Mouse (Mus musculus): ENCODE results near the gene Adgrg7.

The Adgrg7 gene

DNA sequence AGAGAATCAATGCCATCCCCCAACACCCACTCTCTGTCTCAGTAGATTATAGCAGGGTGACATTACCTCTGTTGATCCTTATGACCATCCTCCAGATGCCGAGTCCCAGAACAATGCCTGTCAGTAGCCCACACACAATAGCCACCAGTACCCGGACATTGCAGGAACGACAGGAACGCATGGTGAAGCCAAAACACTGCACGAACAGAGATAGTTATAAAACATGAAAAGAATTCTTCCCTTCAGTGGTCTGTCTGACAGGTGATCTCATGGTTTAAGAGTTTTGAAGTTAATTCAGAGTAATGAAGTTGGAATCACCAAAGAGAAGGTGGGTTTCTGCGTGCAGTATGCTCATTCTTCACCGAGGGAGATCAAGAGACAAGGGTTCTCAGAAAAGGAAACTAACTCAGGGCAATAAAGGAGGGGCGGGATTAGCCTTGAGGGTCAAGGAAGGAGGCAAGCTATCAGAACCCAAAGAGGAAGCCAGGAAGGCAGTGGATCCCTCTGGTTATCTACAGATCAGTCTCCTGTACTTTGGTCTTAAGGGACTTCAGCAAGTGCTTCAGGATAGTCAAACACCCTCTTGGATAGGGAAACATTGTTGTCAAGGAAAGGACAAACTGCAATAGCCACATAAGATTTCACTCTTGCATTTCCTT lies at the start of gene Adgrg7:
Gene Adgrg7 (minus strand): TSS at position 375 of the 659 bp plus-strand sequence.
- in situ Hi-C loops (cut with MboI): no loop called here

DNA sequence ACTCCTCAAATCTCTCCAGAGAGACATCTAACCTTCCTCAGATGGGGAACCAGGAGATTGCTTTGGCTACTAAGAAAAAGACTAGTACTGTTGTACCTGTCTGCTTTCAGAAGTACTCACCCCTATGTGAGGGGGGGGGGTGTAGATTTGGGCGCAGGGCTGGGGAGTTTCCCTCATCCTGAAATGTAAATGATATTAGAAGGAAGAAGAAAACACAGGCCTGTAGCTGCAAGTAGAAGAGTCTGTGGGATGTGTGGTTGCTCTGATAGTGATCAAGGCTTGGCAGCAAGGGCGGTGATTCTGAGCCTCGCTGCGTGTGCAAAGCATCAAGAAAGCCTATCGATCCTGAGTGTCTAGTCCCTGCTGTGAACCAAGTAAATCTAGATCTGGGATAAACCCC lies 47.3 kb upstream of the Adgrg7 start:
- in situ Hi-C loops (cut with MboI): no loop called here

GRCm38 (mm10) chr16:56833312-56833711 lies 37.7 kb upstream of the Adgrg7 start:
- in situ Hi-C loops (cut with MboI): no loop called here

DNA sequence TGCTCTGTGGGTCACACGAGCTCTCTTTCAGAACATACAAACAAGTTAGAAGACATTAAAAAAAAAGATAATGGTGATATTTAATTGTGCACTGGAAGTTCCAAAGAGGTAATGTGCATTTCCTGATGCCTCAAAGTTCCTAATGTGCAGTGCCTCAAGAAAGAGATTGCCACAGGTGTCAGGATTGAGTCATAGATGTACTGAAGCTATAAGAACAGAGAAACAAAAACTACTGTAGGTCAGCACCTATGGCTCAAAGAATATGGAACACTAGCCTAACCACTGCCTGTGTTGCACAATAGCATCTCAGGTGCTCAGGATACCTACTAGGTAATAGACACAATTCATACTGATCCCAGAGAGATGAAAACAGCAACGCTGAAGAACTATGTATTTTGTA lies 36.3 kb upstream of the Adgrg7 start:
- in situ Hi-C loops (cut with MboI): no loop called here

GRCm38 (mm10) chr16:56801370-56802109 lies 5.9 kb upstream of the Adgrg7 start:
- in situ Hi-C loops (cut with MboI): no loop called here

DNA sequence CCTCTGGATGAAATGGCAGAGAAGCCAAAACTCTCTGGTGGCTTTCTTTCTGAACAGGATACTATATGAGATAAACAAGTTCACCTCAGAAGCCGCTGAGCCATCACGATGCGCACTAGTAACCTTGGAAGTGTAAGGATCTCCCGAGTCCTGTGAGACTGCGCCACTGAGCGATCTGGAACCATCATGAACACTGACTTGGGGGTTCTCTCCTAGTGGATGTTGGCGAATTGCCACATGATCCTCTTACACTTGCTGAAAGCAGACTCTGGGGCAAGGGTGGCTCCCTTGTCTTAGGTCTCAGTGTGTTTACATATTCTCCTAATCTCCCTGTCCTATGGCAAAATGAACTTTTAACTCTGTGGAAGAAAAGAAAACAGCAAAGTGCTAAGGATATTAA lies 5.3 kb upstream of the Adgrg7 start:
- in situ Hi-C loops (cut with MboI): no loop called here

DNA sequence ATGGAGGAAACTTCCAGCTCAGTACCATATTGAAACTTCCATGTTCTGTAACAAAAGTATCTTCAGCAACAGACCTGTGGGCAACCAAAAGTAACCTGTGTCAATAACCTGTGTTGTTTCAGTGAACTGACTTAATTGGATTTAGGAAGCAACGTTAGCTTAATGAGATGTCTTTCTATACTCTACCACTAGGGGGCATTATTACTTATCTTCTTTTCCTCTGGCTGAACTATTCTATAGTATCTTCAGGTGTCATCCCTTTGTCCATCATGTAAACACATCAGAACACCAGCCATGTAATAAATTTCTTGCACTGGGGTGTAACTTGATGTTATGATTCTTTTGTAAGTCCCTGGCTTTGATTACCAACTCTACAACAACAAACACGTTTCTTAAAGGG lies 4.8 kb upstream of the Adgrg7 start:
- in situ Hi-C loops (cut with MboI): no loop called here

DNA sequence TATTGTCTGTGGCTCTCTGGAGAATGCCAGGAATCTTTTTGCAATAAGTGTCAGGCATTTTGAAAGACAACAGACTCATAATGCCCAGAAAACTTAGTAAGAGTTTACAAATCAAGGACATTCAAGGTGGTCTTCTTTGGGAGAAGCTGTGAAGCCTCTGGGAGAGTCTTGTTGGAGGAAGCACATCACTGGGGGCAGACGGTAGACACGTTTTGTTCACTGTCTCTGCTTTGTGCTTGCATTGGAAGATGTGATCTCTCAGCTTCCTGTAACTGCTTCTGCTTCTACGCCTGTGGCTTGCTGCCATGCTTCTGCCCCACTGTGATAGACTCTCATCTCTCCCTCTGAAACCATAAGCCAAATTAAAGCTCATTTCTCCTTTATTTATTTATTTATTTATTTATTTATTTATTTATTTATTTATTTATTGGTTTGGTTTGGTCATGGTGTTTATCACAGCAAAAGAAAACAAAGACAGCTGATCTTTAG lies 3.9 kb upstream of the Adgrg7 start:
- in situ Hi-C loops (cut with MboI): no loop called here

- in situ Hi-C loops (cut with MboI): no loop called here
These were observed 3.2 kb upstream of the Adgrg7 start for GRCm38 (mm10) chr16:56798873-56799272.

DNA sequence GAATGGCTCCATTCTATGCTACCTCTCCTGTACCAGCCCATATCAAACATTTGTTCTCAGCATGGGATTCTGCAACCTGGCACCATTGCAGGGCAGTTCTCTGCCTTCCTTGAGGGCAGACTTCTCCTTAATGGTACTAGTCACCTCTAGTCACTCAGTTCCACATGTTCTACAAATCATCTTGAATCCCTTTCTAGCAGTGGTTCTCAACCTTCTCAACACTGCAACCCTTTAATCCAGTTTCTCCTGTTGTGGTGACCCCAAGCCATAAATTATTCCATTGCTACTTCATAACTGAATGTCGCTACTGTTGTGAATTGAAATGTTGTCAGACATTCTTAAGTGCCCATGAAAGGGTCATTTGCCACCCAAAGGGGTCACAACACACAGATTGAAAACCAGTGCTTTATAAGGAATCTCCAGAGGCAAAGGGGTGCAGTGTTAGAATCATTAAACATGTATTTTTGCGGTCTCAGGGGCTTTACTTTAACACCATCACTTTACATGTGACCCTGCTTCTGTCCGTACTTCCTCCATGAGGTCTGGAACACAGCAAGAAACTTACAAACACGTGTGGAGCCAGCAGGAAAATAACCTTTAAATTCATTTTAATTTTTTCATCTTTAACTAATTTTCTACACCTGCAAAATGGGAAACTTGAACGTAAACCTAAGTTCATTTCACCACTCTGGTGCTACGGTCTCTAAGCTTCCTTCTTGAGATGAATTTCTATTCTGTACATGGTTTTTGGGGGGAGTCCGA lies 1.1 kb downstream of the Adgrg7 start:
- in situ Hi-C loops (cut with MboI): no loop called here

DNA sequence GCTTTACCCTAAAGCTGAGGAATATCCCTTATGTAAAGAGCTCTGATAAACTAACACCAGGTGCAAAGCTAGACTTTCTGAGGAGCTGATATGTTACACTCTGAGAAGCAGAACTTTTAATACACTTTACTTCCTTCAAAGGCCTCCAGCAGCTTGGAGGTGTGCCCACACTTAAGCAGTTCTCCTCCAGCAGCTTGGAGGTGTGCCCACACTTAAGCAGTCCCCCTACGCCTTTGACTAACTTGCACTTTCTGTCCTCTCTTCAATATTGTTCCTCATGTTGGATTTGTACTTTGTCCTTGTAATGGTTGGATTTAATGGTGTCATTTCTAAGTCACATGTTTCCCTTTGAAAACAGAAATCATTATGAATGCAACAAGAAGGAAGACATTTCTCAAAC lies 1.9 kb downstream of the Adgrg7 start:
- in situ Hi-C loops (cut with MboI): no loop called here

DNA sequence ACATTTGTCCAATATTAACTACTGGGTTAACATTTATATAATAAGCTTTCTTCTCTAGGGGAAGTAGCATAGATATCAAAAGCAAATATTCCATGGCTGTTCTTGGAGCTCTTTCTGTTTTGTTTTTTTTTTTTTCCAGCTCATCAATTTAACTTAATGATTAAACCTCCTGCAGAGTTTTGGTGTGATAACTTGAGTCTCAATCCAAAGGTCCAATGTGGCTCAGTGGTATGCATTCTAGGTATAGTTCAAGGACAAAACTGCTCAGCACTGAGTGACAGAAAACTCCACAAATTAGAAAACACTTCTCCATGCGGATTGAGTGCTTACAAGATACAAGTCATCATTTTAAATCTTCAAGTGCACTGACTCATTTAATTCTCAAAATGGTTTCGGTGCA lies 9.7 kb downstream of the Adgrg7 start:
- in situ Hi-C loops (cut with MboI): no loop called here

DNA sequence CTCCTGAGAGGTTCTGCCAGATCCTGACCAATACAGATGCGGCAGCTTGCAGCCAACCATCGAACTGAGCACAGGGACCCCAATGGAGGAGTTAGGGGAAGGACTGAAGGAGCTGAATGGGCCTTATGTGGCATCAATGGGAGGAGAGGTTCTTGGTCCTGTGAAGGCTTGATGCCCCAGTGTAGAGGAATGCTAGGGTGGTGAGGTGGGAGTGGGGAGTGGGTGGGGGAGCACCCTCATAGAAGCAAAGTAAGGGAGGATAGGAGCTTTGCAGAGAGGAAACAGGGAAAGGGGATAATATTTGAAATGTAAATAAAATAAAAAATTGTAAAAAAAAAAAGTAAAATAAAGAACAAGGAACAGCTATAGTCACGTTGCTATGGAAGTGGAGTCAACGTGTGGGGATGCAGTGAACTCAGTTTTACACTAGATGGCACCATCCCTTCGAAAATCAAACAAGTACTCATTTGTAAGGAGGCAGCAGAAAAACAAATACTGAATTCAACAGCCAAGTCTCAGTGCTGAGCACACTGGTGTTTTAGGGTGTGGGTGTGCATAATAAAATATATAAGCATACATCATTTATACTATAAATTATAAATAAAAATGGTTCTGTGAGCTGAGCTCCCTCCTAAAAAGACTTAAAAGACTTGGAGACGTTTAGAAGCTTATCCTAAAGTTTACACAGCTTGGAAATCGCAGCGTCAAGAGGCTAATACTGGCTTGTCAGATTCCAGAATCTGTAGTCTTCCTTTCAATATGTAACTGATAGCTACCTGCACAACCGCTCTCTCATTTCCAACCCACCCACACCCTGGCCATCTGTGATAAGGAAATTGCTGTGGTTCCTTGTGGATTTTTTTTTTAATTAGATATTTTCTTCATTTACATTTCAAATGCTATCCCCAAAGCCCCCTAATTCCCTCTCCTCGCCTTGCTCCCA lies 24.2 kb downstream of the Adgrg7 start:
- in situ Hi-C loops (cut with MboI): no loop called here

GRCm38 (mm10) chr16:56729060-56729459 lies 66.6 kb downstream of the Adgrg7 start:
- in situ Hi-C loops (cut with MboI): no loop called here

DNA sequence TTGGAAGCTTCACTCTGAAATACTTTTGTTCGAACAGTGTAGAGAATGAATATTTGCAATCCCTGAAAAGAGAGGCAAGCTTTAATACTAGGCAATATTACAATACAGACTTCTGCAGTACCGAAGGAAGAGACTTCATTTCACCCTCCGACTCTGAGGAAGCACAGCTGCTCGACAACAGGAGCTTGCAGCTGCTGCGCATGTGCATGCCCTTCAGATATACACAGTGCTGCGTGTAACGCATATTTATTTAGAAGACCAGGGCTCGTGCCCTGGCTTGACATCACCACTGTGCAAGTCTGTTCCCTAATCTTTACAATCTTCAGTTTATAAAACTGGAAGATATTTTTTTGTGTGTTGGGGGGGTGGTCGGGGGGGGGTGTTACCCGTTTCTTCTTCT lies 70.7 kb downstream of the Adgrg7 start:
- in situ Hi-C loops (cut with MboI): loop anchor here (25.0 kb wide), 2 partner anchors 788 to 887 kb away; partner anchors contain the start of genes Cep97 and Cmss1

- in situ Hi-C loops (cut with MboI): loop anchor here (25.0 kb wide), 2 partner anchors 785 to 890 kb away; partner anchors contain the start of genes Cep97 and Cmss1
These were observed 73.3 kb downstream of the Adgrg7 start for GRCm38 (mm10) chr16:56722357-56722756.

GRCm38 (mm10) chr16:56719031-56719430 lies 76.6 kb downstream of the Adgrg7 start:
- in situ Hi-C loops (cut with MboI): loop anchor here (25.0 kb wide), 2 partner anchors 782 to 893 kb away; partner anchors contain the start of genes Cep97 and Cmss1

DNA sequence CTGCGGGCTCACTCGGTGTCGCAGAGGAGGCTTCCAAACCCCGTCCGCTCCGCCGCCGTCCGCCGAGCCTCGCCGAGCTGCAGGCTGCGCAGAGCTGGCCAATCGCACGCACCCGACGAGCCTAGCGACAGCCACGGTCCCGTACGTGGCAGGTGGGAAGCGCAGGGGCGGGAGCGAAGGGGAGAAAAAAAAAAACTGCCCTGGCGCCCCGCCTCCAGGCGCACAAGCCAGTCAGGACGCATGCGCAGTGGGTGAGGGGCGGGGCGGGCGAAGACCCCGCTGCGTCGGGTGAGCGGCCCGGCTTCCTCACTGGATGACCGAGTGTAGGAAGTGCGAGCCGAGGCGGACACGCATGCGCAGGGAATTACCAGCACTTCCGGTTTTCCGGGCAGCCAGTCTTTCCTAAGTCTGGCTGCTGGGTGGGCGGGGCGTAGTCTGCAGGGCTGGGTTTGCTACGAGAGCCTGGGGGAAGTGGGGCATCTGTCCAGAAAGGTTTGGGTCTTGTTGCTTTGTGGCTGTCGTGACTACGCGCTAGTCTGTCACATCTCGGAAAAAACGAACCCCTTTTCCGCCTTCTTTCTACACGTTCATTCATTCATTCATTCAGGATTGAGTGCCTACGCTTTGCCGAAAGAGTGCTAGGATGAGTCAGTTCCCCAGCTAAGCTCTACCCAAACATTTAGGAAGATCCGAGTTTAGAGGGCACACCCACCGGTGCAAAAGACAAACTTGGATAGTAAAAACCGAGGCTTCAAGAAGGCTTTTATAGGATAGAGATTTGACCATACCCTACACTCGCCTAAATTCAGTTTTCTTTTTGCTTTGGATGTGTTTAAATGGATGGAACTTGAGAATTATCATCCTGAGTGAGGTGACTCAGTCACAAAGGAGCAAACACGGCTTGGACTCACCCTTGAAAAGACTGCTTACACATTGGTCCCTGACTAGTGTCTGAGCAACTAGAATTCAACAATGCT lies 78.1 kb downstream of the Adgrg7 start, which contains the start of gene Tfg:
Gene Tfg (minus strand): TSS at position 227 of the 977 bp plus-strand sequence.
- in situ Hi-C loops (cut with MboI): loop anchor here (25.0 kb wide), 2 partner anchors 780 to 895 kb away; partner anchors contain the start of genes Cep97 and Cmss1

DNA sequence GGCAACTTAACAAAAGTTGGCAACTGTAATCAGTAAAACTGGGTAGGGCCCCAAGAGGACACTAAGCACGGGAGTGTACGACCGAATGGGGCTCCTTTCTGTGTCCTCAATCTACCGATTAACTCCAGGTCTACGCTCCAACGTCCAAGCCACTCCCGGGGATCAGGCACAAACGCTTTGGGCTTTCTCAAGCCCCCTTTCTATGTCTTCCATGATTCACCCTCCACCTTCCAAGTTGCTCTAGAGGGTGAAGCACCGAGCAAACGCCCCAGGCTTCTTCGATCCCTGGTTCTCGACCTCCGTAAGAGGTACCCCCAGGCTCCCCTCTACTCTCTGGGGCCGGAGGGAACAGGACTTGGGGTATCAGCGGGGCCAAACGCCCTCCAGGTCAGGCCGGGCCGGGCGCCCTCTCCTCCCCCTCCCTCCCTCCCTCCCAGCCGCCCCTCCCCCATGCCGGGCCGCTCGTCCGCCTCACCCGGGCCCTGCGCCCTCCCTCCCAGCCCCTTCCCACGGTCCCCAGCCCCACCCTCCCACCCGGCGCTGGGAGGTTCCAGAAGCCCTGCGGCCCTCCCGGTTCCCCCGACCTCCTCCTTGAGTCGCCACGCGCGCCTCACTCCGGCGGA lies 79.0 kb downstream of the Adgrg7 start:
- in situ Hi-C loops (cut with MboI): loop anchor here (25.0 kb wide), 2 partner anchors 779 to 896 kb away; partner anchors contain the start of genes Cep97 and Cmss1

All from mature B cell (primary cell).